Mouse (Mus musculus) heart, embryonic 13.5 days (tissue): ENCODE data around the gene Rnf187. TPM values are rescaled to one million over a fixed set of nuclear protein-coding genes. Genes with fewer than 3 reads are reported as not detected.
A peak's percentile ranks its signal among the peaks of the same experiment; 100 is the strongest.

Source experiments
- ATAC-seq: fragments of 200-750 bp; cut with Nextera tagmentation; 2 replicates; pipeline ENCODE4 v1.8.0; 2017; ENCODE audit warnings: moderate TSS enrichment; ENCODE audit not compliant: insufficient number of reproducible peaks, low FRiP score, low TSS enrichment; ENCODE audit errors: extremely low read depth
- H3K27ac ChIP-seq: fragments of 300-500 bp; sonication (generic); replicated peaks from 2 replicates; pipeline ENCODE4 v1.5.1; 2015; ENCODE audit warnings: moderate library complexity, mild to moderate bottlenecking, inconsistent platforms
- H3K27me3 ChIP-seq: fragments of 300-500 bp; sonication (generic); replicated peaks from 2 replicates; pipeline ENCODE4 v1.6.1; 2015; ENCODE audit warnings: mild to moderate bottlenecking, inconsistent platforms
- H3K36me3 ChIP-seq: fragments of 300-500 bp; sonication (generic); 2 replicates; pipeline ENCODE4 v1.6.1; 2015; ENCODE audit warnings: mild to moderate bottlenecking, inconsistent platforms
- H3K4me1 ChIP-seq: fragments of 300-500 bp; sonication (generic); 2 replicates; pipeline ENCODE4 v1.6.1; 2015; ENCODE audit warnings: inconsistent platforms
- H3K4me2 ChIP-seq: fragments of 300-500 bp; sonication (generic); 2 replicates; pipeline ENCODE4 v1.6.1; 2015; ENCODE audit warnings: inconsistent platforms, mild to moderate bottlenecking, moderate library complexity
- H3K4me3 ChIP-seq: fragments of 300-500 bp; sonication (generic); 2 replicates; pipeline ENCODE4 v1.5.1; 2015; ENCODE audit warnings: moderate library complexity, mild to moderate bottlenecking, inconsistent platforms
- H3K9ac ChIP-seq: fragments of 300-500 bp; sonication (generic); 2 replicates; pipeline ENCODE4 v1.6.1; 2015; ENCODE audit warnings: inconsistent platforms, mild to moderate bottlenecking, moderate library complexity
- H3K9me3 ChIP-seq: fragments of 300-500 bp; sonication (generic); 2 replicates; pipeline ENCODE4 v1.6.1; 2016; ENCODE audit warnings: inconsistent platforms
- WGBS: fragments of 180-500 bp; shearing (Covaris S2); methylation state at CpG from one replicate; pipeline ENCODE4 v1.1.7; 2015; ENCODE audit warnings: mixed read lengths; 5-methylcytosine and 5-hydroxymethylcytosine counted together
- polyA plus RNA-seq: library from polyadenylated mRNA; unstranded; fragments of >200 nt; fragmentation: Nextera tagmentation; extraction: Ambion mirVana; gene quantifications from 2 replicates; pipeline ENCODE4 v1.2.1, GENCODE M21; 2015

Gene Rnf187
- polyA plus RNA-seq, 1 experiment from 2014 or later, result 151 TPM

DNA sequence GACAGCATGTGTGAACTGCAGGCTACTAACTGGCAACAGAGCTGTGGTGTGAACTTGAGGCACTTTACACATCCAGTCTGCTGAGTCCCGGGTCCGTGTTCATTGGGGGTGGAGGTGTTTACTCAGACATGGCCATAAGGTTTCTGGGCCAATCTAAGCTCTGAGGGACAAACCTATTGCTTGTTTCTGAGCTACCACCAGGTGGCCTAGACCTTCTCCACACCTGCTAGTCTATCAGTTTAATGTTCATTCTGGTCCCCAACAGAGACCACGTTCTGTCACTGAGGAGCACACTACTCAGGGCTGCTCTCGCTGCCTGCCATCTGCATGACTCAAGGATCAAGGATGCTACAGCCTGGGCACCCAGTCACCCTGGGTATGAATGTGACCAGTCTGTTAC lies 7.1 kb downstream of the Rnf187 start:
- H3K4me2 ChIP-seq, result no peak overlapping the region
- no peaks in the 10 kb centered on the region for H3K9me3 ChIP-seq
- no peak overlapping the region for H3K9ac ChIP-seq
- H3K4me1 ChIP-seq, result peaks cover 17% of the 10 kb centered on the region
- no peaks in the 10 kb centered on the region for H3K27me3 ChIP-seq
- H3K4me3 ChIP-seq, result no peak overlapping the region
- 77% methylated on average over 4 of the region's 4 CpGs for WGBS
- peaks cover 56% of the 10 kb centered on the region for H3K36me3 ChIP-seq
- ATAC-seq, result no peak
- no peak overlapping the region for H3K27ac ChIP-seq

DNA sequence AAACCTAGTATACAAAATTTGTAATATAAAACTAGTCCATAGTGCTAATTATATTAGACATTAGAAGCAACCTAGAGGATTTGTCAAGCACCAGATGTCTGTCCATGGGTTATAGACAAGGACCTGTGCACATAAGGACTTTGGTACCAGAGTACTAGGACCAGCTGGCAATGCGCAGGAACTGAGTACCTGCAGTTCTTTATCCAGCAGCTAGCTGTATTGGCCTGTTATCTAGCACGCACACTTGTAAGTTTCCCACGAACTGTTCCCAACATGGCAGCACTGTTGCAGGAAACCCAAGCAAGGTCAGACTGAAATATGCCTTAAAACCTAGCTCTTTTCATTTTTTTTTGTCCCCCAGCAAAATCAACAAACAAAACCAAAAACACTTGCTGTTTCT lies 8.5 kb downstream of the Rnf187 start:
- Histone ChIP-seq H3K9ac (no peak overlapping the region), H3K4me3 (no peak overlapping the region), H3K4me1 (peaks cover 12% of the 10 kb centered on the region), H3K27ac (no peak overlapping the region), H3K27me3 (0 out of 2 replicates have a peak, but pooled peaks cover 2% of the 10 kb centered on the region), H3K36me3 (peaks cover 44% of the 10 kb centered on the region), H3K4me2 (no peak overlapping the region), H3K9me3 (no peaks in the 10 kb centered on the region)
- ATAC-seq, result no peak
- WGBS, result 72% methylated on average over 3 of the region's 3 CpGs

DNA sequence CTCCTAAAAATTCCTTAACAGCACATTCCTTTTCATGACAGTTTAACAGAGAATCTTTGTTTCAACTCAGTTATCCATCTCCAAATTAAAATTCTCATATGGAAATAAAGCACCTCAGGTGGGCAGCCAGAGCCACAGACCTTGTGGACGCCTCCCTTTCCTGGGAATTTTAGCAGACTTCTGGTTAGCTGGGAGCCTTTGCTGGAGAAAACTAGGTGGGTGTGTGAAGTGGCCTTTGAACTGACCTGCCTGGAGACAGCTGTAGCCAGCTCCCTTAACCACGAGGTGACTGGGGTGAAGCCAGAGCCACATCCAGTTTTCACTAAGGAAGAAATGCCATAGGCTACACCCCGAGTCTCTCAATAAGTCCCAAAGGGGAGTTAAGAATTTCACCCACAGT lies 9.1 kb downstream of the Rnf187 start:
- ATAC-seq, result no peak
- H3K27me3 ChIP-seq, result 0 out of 2 replicates have a peak, but pooled peaks cover 2% of the 10 kb centered on the region
- H3K27ac ChIP-seq, result no peak overlapping the region

DNA sequence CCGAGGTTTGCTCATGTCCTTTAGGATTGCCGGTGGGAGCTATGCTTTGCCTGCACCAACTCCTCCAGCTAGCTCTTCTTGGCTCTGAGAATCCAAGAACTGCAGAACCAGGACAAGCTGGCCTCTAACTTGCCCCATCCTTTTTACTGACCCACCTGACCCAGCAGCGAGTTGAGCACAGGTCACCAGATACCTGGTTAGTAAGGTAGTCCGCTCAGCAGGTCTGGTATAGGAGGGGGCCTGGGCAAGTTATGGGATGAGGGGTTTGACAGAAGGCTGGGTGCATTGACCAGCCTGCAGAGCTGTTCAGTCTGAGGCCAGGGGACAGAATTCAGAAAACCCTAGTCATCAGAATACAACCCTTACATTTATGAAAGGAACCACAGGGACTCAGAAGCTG lies 9.7 kb downstream of the Rnf187 start:
- H3K9me3 ChIP-seq, result no peaks in the 10 kb centered on the region
- H3K4me2 ChIP-seq, result no peak overlapping the region
- 57% methylated on average over 4 of the region's 4 CpGs for WGBS
- no peak overlapping the region for H3K9ac ChIP-seq
- peaks cover 12% of the 10 kb centered on the region for H3K4me1 ChIP-seq
- ATAC-seq, result no peak
- no peak overlapping the region for H3K4me3 ChIP-seq
- 0 out of 2 replicates have a peak, but pooled peaks cover 2% of the 10 kb centered on the region for H3K27me3 ChIP-seq
- peaks cover 33% of the 10 kb centered on the region for H3K36me3 ChIP-seq
- no peak overlapping the region for H3K27ac ChIP-seq

More for the DNA sequence above, 9.1 kb downstream of the Rnf187 start:
- Histone ChIP-seq H3K4me2 (no peak overlapping the region), H3K9me3 (no peaks in the 10 kb centered on the region), H3K4me1 (peaks cover 12% of the 10 kb centered on the region), H3K4me3 (no peak overlapping the region), H3K36me3 (peaks cover 39% of the 10 kb centered on the region), H3K9ac (0 out of 2 replicates have a peak overlapping the region, but pooled peaks have one; percentile 1)
- 59% methylated on average over 3 of the region's 3 CpGs for WGBS

DNA sequence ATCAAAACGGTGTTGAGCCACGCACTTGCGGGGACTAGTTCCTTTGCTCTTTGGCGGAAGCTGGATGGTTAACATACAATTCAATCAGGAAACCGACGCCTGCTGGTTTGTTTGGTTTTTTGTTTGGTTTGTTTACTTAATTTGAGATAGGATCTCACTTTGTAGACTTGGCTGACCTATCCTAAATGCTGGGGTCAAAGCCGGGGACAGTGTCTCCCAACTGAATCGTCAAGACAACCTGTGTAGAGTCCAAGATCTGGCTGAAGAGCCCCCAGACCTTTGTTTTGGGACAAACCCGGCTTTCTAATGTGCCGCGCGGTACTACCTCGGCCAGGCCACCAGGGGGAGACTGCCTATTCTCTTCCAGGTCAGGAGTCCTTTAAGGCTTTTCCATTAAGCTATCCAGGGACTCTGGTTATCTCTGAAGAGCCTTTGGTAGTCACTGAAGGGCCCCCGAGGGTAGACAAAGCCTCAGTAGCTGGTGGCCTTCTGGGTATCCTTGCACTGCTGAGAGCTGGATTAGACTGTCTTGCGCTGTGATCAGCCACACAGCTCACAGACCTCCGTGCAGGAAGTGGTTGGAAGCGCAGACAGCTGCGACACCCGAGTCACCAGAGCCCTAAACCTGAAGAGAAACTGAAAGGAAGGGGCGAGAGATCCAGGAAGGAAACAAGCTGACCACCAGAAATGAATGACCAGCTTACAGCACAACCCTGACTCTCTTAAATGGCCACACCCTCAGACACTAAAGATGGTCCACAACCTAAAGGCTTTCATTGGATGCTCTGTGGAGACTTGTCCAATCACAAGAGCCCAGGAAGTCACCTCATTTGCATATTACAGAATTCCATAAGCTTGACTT lies 10.7 kb downstream of the Rnf187 start:
- no peaks in the 10 kb centered on the region for H3K9me3 ChIP-seq
- peak overlapping the region; percentile 61 for H3K27ac ChIP-seq
- peaks cover 23% of the 10 kb centered on the region for H3K36me3 ChIP-seq
- peaks cover 12% of the 10 kb centered on the region for H3K4me1 ChIP-seq
- peak overlapping the region; percentile 63 for H3K4me2 ChIP-seq
- H3K4me3 ChIP-seq, result peak overlapping the region; percentile 40
- ATAC-seq, result peak; percentile 24; the same call in 1 of the 2 replicates
- H3K27me3 ChIP-seq, result 0 out of 2 replicates have a peak, but pooled peaks cover 2% of the 10 kb centered on the region
- 15% methylated on average over 20 of the region's 20 CpGs for WGBS
- peak overlapping the region; percentile 63 for H3K9ac ChIP-seq

DNA sequence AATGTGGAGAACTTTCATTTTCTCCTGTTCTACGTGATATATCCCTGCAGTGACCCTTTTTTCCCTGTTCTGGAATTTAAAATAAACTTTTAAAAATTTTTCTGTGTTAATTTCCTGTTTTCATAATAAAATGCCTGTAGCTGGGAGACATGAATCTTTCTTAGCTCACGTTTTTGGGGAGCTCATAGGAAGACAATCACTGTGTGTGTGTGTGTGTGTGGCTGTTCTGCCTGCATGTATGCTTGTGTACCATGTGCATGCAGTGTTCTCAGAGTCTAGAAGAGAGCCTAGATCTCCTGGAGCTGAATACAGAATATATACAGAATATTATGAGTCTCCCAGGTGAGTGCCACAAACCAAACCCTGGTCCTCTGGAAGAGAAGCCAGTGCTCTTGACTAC lies 11.7 kb downstream of the Rnf187 start:
- no peak for ATAC-seq
- Histone ChIP-seq H3K4me1 (peaks cover 12% of the 10 kb centered on the region), H3K36me3 (peaks cover 13% of the 10 kb centered on the region), H3K27ac (no peak overlapping the region), H3K9me3 (no peaks in the 10 kb centered on the region), H3K9ac (no peak overlapping the region), H3K4me3 (no peak overlapping the region), H3K27me3 (0 out of 2 replicates have a peak, but pooled peaks cover 2% of the 10 kb centered on the region), H3K4me2 (no peak overlapping the region)
- WGBS, result 68% methylated on average over 2 of the region's 2 CpGs

DNA sequence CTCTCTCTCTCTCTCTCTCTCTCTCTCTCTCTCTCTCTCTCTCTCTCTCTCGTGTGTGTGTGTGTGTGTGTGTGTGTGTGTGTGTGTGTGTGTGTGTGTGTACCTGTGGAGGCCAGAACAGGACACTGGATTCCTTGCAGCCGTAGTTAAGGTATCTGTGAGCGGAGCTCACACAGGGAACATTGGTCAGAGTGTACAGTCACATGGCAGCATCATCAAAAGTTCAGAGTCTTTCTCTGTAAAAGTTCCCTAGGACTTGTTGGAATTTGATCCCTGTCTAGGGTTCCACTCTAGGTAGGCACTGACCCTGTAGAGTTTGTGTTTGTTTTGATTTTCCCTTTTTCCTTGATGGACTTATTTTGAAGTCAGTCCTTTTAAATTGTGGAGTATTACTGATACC lies 12.1 kb downstream of the Rnf187 start:
- WGBS, result 74% methylated on average over 2 of the region's 3 CpGs
- no peak overlapping the region for H3K4me2 ChIP-seq

DNA sequence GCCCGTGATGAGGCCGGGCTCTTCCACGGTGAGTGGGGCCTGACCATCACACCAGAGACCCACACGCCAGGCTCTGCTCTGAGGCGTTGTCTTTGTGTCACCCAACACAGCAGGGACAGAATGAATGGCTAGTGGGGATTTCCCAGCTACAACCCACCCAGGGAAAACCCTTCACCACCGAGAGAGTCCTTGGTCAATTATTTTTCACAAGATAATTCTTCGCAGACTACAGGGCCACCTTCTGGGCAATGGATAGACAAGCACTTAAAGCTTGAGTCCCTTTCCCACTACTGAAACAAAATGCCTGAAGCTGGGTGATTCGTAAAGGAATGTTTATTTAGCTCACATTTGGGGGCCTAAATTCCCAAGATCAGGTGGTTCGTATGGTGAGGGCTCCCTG lies 16.3 kb downstream of the Rnf187 start:
- ATAC-seq, result no peak
- Histone ChIP-seq H3K4me2 (no peak overlapping the region), H3K27ac (no peak overlapping the region), H3K9me3 (no peaks in the 10 kb centered on the region), H3K4me3 (no peak overlapping the region), H3K4me1 (0 out of 2 replicates have a peak, but pooled peaks cover 3% of the 10 kb centered on the region), H3K27me3 (peaks cover 7% of the 10 kb centered on the region; the same call in 1 of the 2 replicates), H3K9ac (no peak overlapping the region), H3K36me3 (no peaks in the 10 kb centered on the region)
- 78% methylated on average over 9 of the region's 9 CpGs for WGBS

More for the DNA sequence above, 12.1 kb downstream of the Rnf187 start:
- H3K36me3 ChIP-seq, result peaks cover 9% of the 10 kb centered on the region
- H3K9ac ChIP-seq, result no peak overlapping the region
- no peaks in the 10 kb centered on the region for H3K9me3 ChIP-seq
- H3K4me1 ChIP-seq, result peaks cover 12% of the 10 kb centered on the region
- H3K4me3 ChIP-seq, result no peak overlapping the region
- 0 out of 2 replicates have a peak, but pooled peaks cover 2% of the 10 kb centered on the region for H3K27me3 ChIP-seq
- no peak overlapping the region for H3K27ac ChIP-seq
- ATAC-seq, result no peak

DNA sequence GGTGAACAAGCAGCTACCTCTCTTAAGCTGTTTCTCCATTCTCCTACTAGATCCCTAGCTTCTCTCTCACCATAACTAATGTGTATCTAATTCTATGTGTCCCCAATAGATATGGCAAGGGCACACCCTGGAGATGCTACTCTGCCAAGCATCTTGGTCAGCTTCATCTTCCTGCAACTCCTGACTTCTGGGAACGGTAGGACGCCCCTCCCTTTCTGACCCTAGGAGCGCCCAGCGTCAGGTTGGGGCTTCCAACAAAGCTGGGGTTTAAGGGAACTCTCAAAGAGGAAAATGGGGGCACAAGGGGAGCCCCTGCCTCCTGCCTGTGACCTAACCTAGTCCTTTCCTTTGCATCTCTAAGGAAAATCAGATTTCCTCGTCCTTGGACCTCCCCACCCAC lies 20.0 kb downstream of the Rnf187 start:
- Histone ChIP-seq H3K27ac (no peak overlapping the region), H3K36me3 (no peaks in the 10 kb centered on the region), H3K4me1 (peaks cover 14% of the 10 kb centered on the region), H3K27me3 (peaks cover 16% of the 10 kb centered on the region), H3K4me2 (no peak overlapping the region), H3K9me3 (no peaks in the 10 kb centered on the region), H3K9ac (no peak overlapping the region), H3K4me3 (no peak overlapping the region)
- ATAC-seq, result no peak
- 70% methylated on average over 5 of the region's 5 CpGs for WGBS

DNA sequence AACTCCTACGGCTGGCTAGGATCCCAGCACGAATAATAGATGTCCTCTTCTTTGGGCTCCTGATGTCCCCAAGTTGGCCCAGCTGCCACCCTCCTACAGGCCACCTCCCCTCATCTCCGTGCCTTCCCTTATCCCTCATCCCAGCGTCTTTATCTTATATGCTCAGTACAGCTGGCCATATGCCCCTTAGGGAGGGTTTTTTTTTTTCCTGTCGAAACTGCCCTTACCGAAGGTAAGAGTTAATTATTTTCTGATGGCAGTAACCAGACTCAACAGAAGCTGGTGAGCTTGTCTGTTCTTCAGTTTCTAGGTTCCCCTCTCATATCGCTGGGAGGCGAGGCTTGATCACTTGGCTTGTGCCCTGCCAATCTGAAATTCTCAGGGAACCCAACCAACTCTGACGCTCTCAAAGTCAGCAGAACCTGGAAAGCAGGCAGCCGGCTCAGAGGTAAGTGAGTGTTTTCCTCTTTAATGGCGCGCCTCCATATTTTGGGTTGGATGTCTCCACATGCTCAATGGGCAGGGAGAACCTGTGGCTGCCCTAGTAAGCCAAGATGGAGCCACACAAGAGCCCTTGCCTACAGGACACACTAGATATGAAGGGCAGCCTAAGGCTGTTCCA lies 20.9 kb downstream of the Rnf187 start, which contains the start of gene Btnl10:
Gene Btnl10, plus strand, starts transcription at position 164 of the 622 bp plus-strand sequence.
- no peaks in the 10 kb centered on the region for H3K36me3 ChIP-seq
- 72% methylated on average over 12 of the region's 12 CpGs for WGBS
- H3K9me3 ChIP-seq, result no peaks in the 10 kb centered on the region
- H3K9ac ChIP-seq, result no peak within 1 kb of the TSS; the same call in 1 of the 2 replicates
- H3K4me3 ChIP-seq, result no peak within 1 kb of the TSS
- H3K4me1 ChIP-seq, result peaks cover 14% of the 10 kb centered on the region
- peaks cover 16% of the 10 kb centered on the region for H3K27me3 ChIP-seq
- no peak for ATAC-seq
- H3K27ac ChIP-seq, result no peak within 1 kb of the TSS
- H3K4me2 ChIP-seq, result no peak within 1 kb of the TSS
